Mouse (Mus musculus) layer of hippocampus, postnatal 36 days (tissue): ENCODE results near the gene Rpl3. TPM values are rescaled to one million over a fixed set of nuclear protein-coding genes. Genes with fewer than 3 reads are reported as not detected.
A peak's percentile ranks its signal among the peaks of the same experiment; 100 is the strongest.

Experiments
- DNase-seq, 2 experiments: peaks; one replicate each; pipeline ENCODE4 v3.0.0; 2022
- total RNA-seq, 2 experiments: library from RNA; stranded (reverse); gene quantifications; 2 replicates each; pipeline ENCODE4 v1.2.3; 2021

Gene Rpl3
- total RNA-seq, 2 experiments from 2014 or later = 497 to 547 TPM

GRCm38 (mm10) chr15:80087406-80088012 lies 4.2 kb downstream of the Rpl3 start:
- DNase-seq = no peak

- no peak for DNase-seq
These were observed 7.9 kb downstream of the Rpl3 start for GRCm38 (mm10) chr15:80083740-80084139.

GRCm38 (mm10) chr15:80083276-80083731 lies 8.4 kb downstream of the Rpl3 start:
- peak; percentile 97 for DNase-seq

- DNase-seq = no peak
These were observed 8.9 kb downstream of the Rpl3 start for GRCm38 (mm10) chr15:80082661-80083275.

GRCm38 (mm10) chr15:80081801-80082546 lies 9.7 kb downstream of the Rpl3 start:
- no peak for DNase-seq

GRCm38 (mm10) chr15:80080711-80081615 lies 10.7 kb downstream of the Rpl3 start:
- DNase-seq = no peak

GRCm38 (mm10) chr15:80079954-80080353 lies 11.7 kb downstream of the Rpl3 start:
- no peak for DNase-seq

GRCm38 (mm10) chr15:80079129-80079668 lies 12.5 kb downstream of the Rpl3 start:
- no peak for DNase-seq

GRCm38 (mm10) chr15:80078058-80078814 lies 13.4 kb downstream of the Rpl3 start:
- DNase-seq = no peak

- DNase-seq = no peak
These were observed 15.1 kb downstream of the Rpl3 start for GRCm38 (mm10) chr15:80076338-80077136.

- no peak for DNase-seq
These were observed 15.8 kb downstream of the Rpl3 start for GRCm38 (mm10) chr15:80075733-80076337.

- no peak for DNase-seq
These were observed 16.3 kb downstream of the Rpl3 start for GRCm38 (mm10) chr15:80075374-80075694.

- no peak for DNase-seq
These were observed 16.9 kb downstream of the Rpl3 start for GRCm38 (mm10) chr15:80074663-80075373.

GRCm38 (mm10) chr15:80073256-80073621 lies 18.4 kb downstream of the Rpl3 start:
- DNase-seq = no peak

- DNase-seq = no peak
These were observed 19.0 kb downstream of the Rpl3 start for GRCm38 (mm10) chr15:80072579-80073255.

- DNase-seq = no peak
These were observed 19.7 kb downstream of the Rpl3 start for GRCm38 (mm10) chr15:80071951-80072437.

- no peak for DNase-seq
These were observed 21.5 kb downstream of the Rpl3 start for GRCm38 (mm10) chr15:80070095-80070644.

GRCm38 (mm10) chr15:80069171-80069570 lies 22.5 kb downstream of the Rpl3 start:
- no peak for DNase-seq

GRCm38 (mm10) chr15:80066538-80066937 lies 25.1 kb downstream of the Rpl3 start:
- no peak for DNase-seq
